Mouse (Mus musculus): ENCODE data around the gene Rab1b. TPM values are rescaled to one million over a fixed set of nuclear protein-coding genes. Genes with fewer than 3 reads are reported as not detected.
A peak's percentile ranks its signal among the peaks of the same experiment; 100 is the strongest.

Rab1b gene
- total and polyA plus RNA-seq, 2 experiments from 2014 or later, result 231 to 249 TPM

DNA sequence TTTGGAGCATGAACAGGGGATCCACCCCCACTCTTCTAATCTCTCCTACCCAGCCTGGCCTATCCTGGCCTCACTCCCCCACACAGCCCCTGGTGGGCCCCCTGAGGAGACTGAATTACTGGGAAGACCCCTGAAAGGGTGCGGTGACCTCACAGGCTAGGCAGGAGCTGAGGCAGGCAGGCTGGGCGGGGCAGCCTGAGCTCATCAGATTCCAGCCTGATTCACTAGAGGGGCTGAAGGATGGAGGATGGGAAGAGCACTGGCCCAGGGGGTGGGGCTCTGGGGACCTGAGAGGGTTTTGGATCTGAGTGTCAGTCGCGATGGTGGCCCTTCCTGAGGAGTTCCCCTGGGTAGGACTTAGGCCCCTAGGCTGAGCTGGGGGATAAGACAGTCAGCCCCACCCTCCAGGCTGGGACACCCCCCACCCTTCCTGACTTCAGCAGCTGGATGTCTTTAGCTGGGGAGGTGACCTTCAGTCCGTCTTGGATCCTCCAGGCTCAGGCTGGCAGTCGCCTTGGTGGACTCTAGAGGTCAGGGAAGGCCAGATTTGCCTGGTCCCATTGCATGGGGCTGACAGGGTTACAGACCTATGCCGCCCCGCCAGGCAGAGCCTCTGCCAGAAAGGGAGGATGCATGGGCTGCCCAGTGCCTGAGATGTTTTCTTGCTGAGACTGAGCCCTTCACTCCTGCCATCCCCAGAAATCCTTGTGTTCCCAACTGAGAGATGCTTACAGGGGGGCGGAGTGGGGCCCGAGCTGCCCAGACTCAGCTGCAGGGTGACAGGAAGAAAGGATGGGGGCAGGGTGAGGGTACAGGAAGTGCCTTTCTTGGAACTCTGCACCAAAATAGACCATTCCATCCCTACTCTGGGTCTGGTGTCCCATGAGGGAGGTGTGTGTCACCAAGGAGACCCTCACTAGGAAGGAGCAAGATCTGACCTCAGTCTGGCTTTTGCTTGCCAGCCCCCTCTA is 47.8 kb downstream of the Rab1b start:
- Histone ChIP-seq H3K9ac (0 out of 2 replicates have a peak overlapping the region, but pooled peaks have one; percentile 6), H3K4me3 (ENCODE audit: low read depth, low read length) (no peak overlapping the region), H3K36me3 (ENCODE audit: insufficient read depth) (no peaks in the 10 kb centered on the region), H3K27me3 (ENCODE audit: insufficient read depth, low read length) (no peaks in the 10 kb centered on the region), H3K4me1 (ENCODE audit: insufficient read depth) (no peaks in the 10 kb centered on the region), H3K4me2 (ENCODE audit: low read depth) (no peak overlapping the region), H3K9me3 (ENCODE audit: low read length) (no peaks in the 10 kb centered on the region), H3K27ac (ENCODE audit: low read depth, low read length) (no peak overlapping the region)
- DNase-seq (no peak), ATAC-seq (peak; percentile 16; the same call in 1 of the 2 replicates)
- TF ChIP-seq CTCF (IDR thresholded peaks at IDR 0.05; ENCODE audit: low read depth), result no peak
- WGBS, result 16% methylated on average over 10 of the region's 10 CpGs

DNA sequence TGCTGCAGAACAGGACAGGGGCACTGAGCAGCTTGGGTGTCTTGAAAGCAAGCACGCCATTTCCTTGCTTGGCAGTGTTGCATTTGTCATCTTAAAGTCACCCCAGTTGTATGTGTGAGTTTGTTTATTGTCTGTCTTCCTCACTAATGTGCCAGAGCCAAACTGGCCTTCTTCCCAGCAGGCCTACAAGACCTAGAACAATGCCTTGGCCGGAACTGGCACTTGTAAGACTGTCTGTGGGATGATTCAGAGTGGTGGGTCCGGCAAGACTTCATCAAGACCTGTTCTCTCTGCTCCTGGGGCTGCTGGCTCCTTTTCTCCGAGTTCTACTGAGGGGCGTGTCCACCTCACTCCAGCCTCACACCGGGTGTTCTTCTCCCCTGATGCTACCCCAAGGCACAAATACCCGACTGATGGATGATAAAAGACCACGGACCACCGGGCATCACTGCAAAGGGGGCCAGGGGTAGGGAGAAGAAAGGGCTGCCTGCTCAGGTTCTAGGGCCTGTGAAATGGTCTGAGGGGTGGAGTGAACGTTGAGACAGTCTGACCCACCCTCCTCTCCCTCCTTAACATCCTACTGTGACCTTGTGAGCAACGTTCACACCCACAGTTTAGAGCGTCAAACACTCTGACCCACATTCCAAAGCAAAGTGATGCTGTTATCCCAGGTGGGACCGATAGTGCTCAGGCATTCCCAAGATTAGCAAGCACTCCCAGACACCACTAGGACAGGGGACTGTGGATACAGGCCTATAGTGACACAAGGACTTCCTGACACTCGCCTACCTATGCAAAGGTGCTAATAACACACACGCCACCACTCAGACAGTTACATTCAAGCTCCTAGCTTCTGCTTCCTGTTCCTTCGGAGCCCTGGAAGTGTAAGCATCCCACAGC is 48.7 kb downstream of the Rab1b start:
- H3K27me3 ChIP-seq (ENCODE audit: insufficient read depth, low read length), result no peaks in the 10 kb centered on the region
- no peak overlapping the region for H3K4me2 ChIP-seq (ENCODE audit: low read depth)
- no peaks in the 10 kb centered on the region for H3K9me3 ChIP-seq (ENCODE audit: low read length)
- WGBS, result 28% methylated on average over 16 of the region's 16 CpGs
- H3K4me3 ChIP-seq (ENCODE audit: low read depth, low read length), result no peak overlapping the region
- no peaks in the 10 kb centered on the region for H3K36me3 ChIP-seq (ENCODE audit: insufficient read depth)
- ATAC-seq, result no peak
- H3K4me1 ChIP-seq (ENCODE audit: insufficient read depth), result no peaks in the 10 kb centered on the region
- DNase-seq, result no peak
- TF ChIP-seq CTCF (IDR thresholded peaks at IDR 0.05; ENCODE audit: low read depth), result no peak
- H3K9ac ChIP-seq, result no peak overlapping the region
- no peak overlapping the region for H3K27ac ChIP-seq (ENCODE audit: low read depth, low read length)

DNA sequence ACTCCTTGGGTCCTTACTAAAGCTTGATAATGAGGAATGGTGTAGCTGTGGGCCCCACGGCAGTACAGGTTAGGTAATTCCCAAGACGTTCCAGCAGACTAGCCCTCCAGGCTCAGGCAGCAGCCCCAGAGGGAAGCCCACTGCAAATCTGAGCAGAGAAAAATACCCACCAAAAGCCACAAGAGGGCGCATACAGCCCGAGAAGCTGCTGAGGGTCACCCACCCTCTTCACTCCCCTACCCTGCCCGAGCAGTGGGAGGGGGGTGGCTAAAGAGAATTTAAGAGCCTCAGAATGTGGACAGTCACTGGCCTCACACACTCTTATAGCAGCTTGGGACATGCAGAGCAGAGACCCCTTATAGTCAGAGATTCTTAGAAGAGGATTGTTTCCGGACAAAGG is 50.6 kb downstream of the Rab1b start:
- 13% methylated on average over 6 of the region's 6 CpGs for WGBS
- peak; percentile 76 for DNase-seq
- Histone ChIP-seq H3K9me3 (ENCODE audit: low read length) (no peaks in the 10 kb centered on the region), H3K4me3 (ENCODE audit: low read depth, low read length) (no peak overlapping the region), H3K36me3 (ENCODE audit: insufficient read depth) (peaks cover 1% of the 10 kb centered on the region; the same call in 1 of the 2 replicates), H3K4me1 (ENCODE audit: insufficient read depth) (no peaks in the 10 kb centered on the region), H3K27ac (ENCODE audit: low read depth, low read length) (no peak overlapping the region), H3K27me3 (ENCODE audit: insufficient read depth, low read length) (no peaks in the 10 kb centered on the region), H3K9ac (no peak overlapping the region), H3K4me2 (ENCODE audit: low read depth) (no peak overlapping the region)
- peak; percentile 66 for ATAC-seq
- peak; percentile 81 for TF ChIP-seq CTCF (IDR thresholded peaks at IDR 0.05; ENCODE audit: low read depth)

DNA sequence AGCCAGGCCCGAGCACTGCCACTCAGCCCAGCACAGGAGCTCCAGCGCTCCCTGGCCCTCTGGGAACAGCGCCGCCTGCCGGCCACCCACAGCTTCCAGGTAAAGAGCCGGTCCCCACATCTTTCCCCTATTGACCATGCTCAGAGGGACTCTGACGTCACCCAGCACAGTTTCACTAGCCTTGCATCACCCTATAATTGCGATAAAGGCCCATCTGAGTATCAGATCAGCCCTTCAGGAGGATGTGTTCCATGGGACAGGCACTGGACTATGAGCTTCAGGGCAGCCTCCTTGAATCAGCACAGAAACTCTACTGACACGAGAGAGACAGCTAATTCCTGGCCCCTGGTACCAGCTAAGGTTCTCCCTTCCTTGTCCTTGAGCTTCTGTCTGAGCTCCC is 53.0 kb downstream of the Rab1b start:
- H3K27ac ChIP-seq (ENCODE audit: low read depth, low read length), result no peak overlapping the region
- peaks cover 11% of the 10 kb centered on the region for H3K36me3 ChIP-seq (ENCODE audit: insufficient read depth)
- no peak overlapping the region for H3K9ac ChIP-seq
- no peak overlapping the region for H3K4me2 ChIP-seq (ENCODE audit: low read depth)
- no peak for ATAC-seq
- peak; percentile 71 for TF ChIP-seq CTCF (IDR thresholded peaks at IDR 0.05; ENCODE audit: low read depth)
- peak; percentile 29 for DNase-seq
- no peak overlapping the region for H3K4me3 ChIP-seq (ENCODE audit: low read depth, low read length)
- H3K27me3 ChIP-seq (ENCODE audit: insufficient read depth, low read length), result no peaks in the 10 kb centered on the region
- 16% methylated on average over 9 of the region's 9 CpGs for WGBS
- peaks cover 7% of the 10 kb centered on the region; the same call in 1 of the 2 replicates for H3K4me1 ChIP-seq (ENCODE audit: insufficient read depth)
- no peaks in the 10 kb centered on the region for H3K9me3 ChIP-seq (ENCODE audit: low read length)

DNA sequence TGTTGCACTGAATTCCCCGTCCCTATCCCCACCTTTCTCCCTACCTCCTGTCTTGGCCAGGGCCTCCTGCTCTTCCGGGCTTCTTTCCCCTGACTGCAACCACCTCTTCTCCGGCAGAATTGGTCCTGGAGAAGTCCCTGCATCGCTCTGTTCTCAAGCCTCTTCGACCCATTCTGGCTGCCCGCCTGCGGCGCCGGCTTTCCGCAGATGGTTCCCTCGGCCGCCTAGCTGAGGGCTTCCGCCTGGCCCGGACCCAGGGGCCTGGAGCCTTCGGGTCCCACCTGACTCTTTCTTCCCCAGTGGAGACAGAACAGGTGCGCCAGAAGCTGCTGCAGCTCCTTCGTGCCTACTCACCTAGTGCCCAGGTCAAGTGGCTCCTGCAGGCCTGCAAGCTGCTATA is 54.0 kb downstream of the Rab1b start:
- ATAC-seq (no peak), DNase-seq (no peak)
- Histone ChIP-seq H3K9ac (no peak overlapping the region), H3K9me3 (ENCODE audit: low read length) (no peaks in the 10 kb centered on the region), H3K27ac (ENCODE audit: low read depth, low read length) (no peak overlapping the region), H3K4me2 (ENCODE audit: low read depth) (no peak overlapping the region), H3K27me3 (ENCODE audit: insufficient read depth, low read length) (no peaks in the 10 kb centered on the region), H3K36me3 (ENCODE audit: insufficient read depth) (peaks cover 18% of the 10 kb centered on the region), H3K4me3 (ENCODE audit: low read depth, low read length) (no peak overlapping the region), H3K4me1 (ENCODE audit: insufficient read depth) (peaks cover 7% of the 10 kb centered on the region; the same call in 1 of the 2 replicates)
- no peak for TF ChIP-seq CTCF (IDR thresholded peaks at IDR 0.05; ENCODE audit: low read depth)
- 69% methylated on average over 17 of the region's 17 CpGs for WGBS

- H3K9me3 ChIP-seq (ENCODE audit: low read length), result no peaks in the 10 kb centered on the region
- no peak overlapping the region for H3K4me2 ChIP-seq (ENCODE audit: low read depth)
- DNase-seq (no peak), ATAC-seq (no peak)
- no peak for TF ChIP-seq CTCF (IDR thresholded peaks at IDR 0.05; ENCODE audit: low read depth)
- H3K4me1 ChIP-seq (ENCODE audit: insufficient read depth), result peaks cover 7% of the 10 kb centered on the region; the same call in 1 of the 2 replicates
- H3K4me3 ChIP-seq (ENCODE audit: low read depth, low read length), result no peak overlapping the region
- no peak overlapping the region for H3K27ac ChIP-seq (ENCODE audit: low read depth, low read length)
- no peak overlapping the region for H3K9ac ChIP-seq
- WGBS, result 42% methylated on average over 25 of the region's 25 CpGs
- H3K27me3 ChIP-seq (ENCODE audit: insufficient read depth, low read length), result no peaks in the 10 kb centered on the region
- H3K36me3 ChIP-seq (ENCODE audit: insufficient read depth), result peaks cover 22% of the 10 kb centered on the region
Measured at GRCm38 (mm10) chr19:5052166-5052822, 54.6 kb downstream of the Rab1b start.

Measured in forebrain, postnatal 0 days (tissue).